Mouse (Mus musculus) erythroblast, embryonic 14.5 days (primary cell): ENCODE measurements around the gene Trpv3.

Experiments
- GATA1 ChIP-seq: IDR thresholded peaks from 2 replicates; pipeline ENCODE4 v1.6.1; 2012; ENCODE audit warnings: low read length, inconsistent platforms, mixed read lengths
- TAL1 ChIP-seq: IDR thresholded peaks from 3 replicates; pipeline ENCODE4 v1.6.1; 2012; ENCODE audit warnings: low read length, inconsistent platforms, mixed read lengths

DNA sequence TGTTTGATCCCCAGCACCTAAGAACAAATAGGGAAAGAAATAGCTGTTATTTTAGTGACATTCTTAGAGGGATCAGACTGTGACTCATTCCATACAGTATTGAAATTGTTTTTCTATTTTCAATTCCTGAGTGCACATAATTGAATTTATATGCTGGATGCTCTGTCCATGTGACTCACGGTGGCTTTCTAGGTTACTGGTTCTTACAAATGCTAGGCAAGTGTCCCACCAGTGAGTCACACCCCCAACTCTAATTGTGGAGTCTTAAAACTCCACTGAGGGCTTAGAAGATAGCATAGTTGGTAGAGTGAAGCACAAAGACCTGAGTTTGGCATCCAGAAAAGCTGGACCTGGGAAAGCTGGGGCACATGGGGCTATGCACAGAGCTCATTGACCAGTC lies 46.5 kb upstream of the Trpv3 start:
- TF ChIP-seq TAL1 (no peak), GATA1 (no peak)
